Mouse (Mus musculus) stomach, postnatal 0 days (tissue): ENCODE data around the gene Metrn. TPM values are rescaled to one million over a fixed set of nuclear protein-coding genes. Genes with fewer than 3 reads are reported as not detected.

Source experiments
- ATAC-seq: fragments of 200-750 bp; cut with Nextera tagmentation; 2 replicates; pipeline ENCODE4 v1.8.0; 2017; ENCODE audit not compliant: low FRiP score, low TSS enrichment
- DNase-seq: peaks from one replicate; pipeline ENCODE4 v3.0.0-alpha.2; 2016; ENCODE audit warnings: low spot score
- H3K27ac ChIP-seq: fragments of 300-500 bp; sonication (generic); replicated peaks from 2 replicates; pipeline ENCODE4 v1.5.1; 2014; ENCODE audit warnings: mild to moderate bottlenecking, control low read depth
- H3K27me3 ChIP-seq: fragments of 300-500 bp; sonication (generic); 2 replicates; pipeline ENCODE4 v1.6.1; 2014; ENCODE audit warnings: low read length; ENCODE audit not compliant: control insufficient read depth, insufficient read depth
- H3K36me3 ChIP-seq: fragments of 300-500 bp; sonication (generic); 2 replicates; pipeline ENCODE4 v1.6.1; 2014; ENCODE audit warnings: low read length, mixed read lengths; ENCODE audit not compliant: control insufficient read depth, insufficient read depth
- H3K4me1 ChIP-seq: fragments of 300-500 bp; sonication (generic); replicated peaks from 2 replicates; pipeline ENCODE4 v1.6.1; 2014; ENCODE audit warnings: antibody characterized with exemption; ENCODE audit not compliant: control insufficient read depth, insufficient read depth
- H3K4me2 ChIP-seq: fragments of 300-500 bp; sonication (generic); replicated peaks from 2 replicates; pipeline ENCODE4 v1.6.1; 2014; ENCODE audit warnings: low read depth, mild to moderate bottlenecking, control low read depth, moderate library complexity
- H3K4me3 ChIP-seq: fragments of 300-500 bp; sonication (generic); 2 replicates; pipeline ENCODE4 v1.5.1; 2014; ENCODE audit warnings: low read depth, low read length, control low read depth
- H3K9ac ChIP-seq: fragments of 300-500 bp; sonication (generic); 2 replicates; pipeline ENCODE4 v1.6.1; 2014; ENCODE audit warnings: mild to moderate bottlenecking, low read length, control low read depth, mixed read lengths
- H3K9me3 ChIP-seq: fragments of 300-500 bp; sonication (generic); 2 replicates; pipeline ENCODE4 v1.6.1; 2016; ENCODE audit warnings: low read length; ENCODE audit not compliant: control insufficient read depth
- CTCF ChIP-seq: IDR thresholded peaks from 2 replicates; pipeline ENCODE4 v1.5.1; 2016; ENCODE audit warnings: antibody characterized with exemption, low read depth, mild to moderate bottlenecking, moderate library complexity
- EP300 ChIP-seq: optimal IDR thresholded peaks from 2 replicates; pipeline ENCODE3; 2016; ENCODE audit warnings: antibody characterized with exemption
- WGBS: fragments of 180-500 bp; shearing (Covaris S2); extraction: QIAGEN DNeasy Blood & Tissue Kit; methylation state at CpG from one replicate; pipeline ENCODE4 v1.1.7; 2014; 5-methylcytosine and 5-hydroxymethylcytosine counted together
- polyA plus RNA-seq: library from polyadenylated mRNA; unstranded; fragments of >200 nt; fragmentation: Nextera tagmentation; extraction: Ambion mirVana; gene quantifications from 2 replicates; pipeline ENCODE4 v1.2.1, GENCODE M21; 2015

The Metrn gene
- 18.7 and 19.0 TPM in 2 replicates for polyA plus RNA-seq

GRCm38 (mm10) chr17:25796951-25797369 lies at the start of gene Metrn:
Gene Metrn (minus strand): TSS chr17:25797136.
- peak; percentile 64; the same call in 1 of the 2 replicates for ATAC-seq
- no peak for TF ChIP-seq CTCF
- TF ChIP-seq EP300: no peak

GRCm38 (mm10) chr17:25844396-25844901 lies 47.5 kb upstream of the Metrn start, which contains the start of gene Rhot2:
Gene Rhot2 (minus strand): TSS chr17:25844851.
- Histone ChIP-seq H3K27ac (peak within 1 kb of the TSS; percentile 87), H3K4me2 (peak within 1 kb of the TSS; percentile 92), H3K9ac (peak within 1 kb of the TSS; percentile 86), H3K4me3 (peak within 1 kb of the TSS; percentile 83), H3K9me3 (no peaks in the 10 kb centered on the region), H3K27me3 (no peaks in the 10 kb centered on the region), H3K36me3 (peaks cover 24% of the 10 kb centered on the region), H3K4me1 (no peaks in the 10 kb centered on the region; the same call in 1 of the 2 replicates)
- DNase-seq (peak; percentile 98), ATAC-seq (peak; percentile 94)
- peak; percentile 83 for TF ChIP-seq CTCF
- TF ChIP-seq EP300: no peak
- under 1% methylated on average over 20 of the region's 21 CpGs for WGBS

More at GRCm38 (mm10) chr17:25796951-25797369, at the start of gene Metrn:
- Histone ChIP-seq H3K27ac (peak within 1 kb of the TSS; percentile 8; the same call in 1 of the 2 replicates), H3K9ac (peak within 1 kb of the TSS; percentile 66), H3K4me1 (no peaks in the 10 kb centered on the region; the same call in 1 of the 2 replicates), H3K4me2 (peak within 1 kb of the TSS; percentile 86), H3K36me3 (no peaks in the 10 kb centered on the region), H3K27me3 (no peaks in the 10 kb centered on the region), H3K9me3 (no peaks in the 10 kb centered on the region), H3K4me3 (peak within 1 kb of the TSS; percentile 75)
- WGBS: 1% methylated on average over 24 of the region's 35 CpGs
- DNase-seq: peak; percentile 87

DNA sequence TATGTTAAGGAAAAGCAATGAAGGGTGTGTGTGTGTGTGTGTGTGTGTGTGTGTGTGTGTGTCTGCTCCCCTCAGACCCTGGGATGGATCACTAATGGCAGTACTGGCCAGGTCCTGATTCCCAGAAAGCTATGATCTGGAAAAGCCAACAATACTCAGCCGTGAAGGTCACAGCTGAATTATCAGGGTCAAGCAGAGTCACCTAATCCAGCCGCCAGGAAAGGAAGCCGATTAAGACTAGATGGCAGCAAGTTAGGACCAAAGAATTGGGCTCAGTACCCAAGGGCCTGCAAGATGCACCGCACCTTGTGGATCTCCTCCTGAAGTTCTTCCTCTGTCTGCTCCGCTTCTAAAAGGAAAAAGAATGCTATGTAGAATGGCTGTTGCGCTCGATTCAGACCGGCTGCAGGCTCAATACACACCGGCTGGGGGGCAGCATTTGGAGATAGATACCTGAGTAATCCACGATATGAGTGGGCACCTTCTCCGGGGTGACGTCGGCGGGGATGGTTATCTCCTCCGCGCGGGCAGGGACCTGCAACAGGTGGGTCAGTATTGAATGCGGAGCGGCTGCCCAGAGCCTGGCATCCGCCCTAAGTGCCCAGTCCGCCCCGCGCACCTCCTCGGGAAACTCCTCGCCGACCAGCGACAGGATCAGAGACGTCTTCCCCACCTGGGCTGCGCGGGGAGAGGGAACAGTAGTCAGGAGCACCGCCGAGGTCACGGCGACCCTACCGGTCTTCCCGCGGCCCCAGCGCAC lies 46.9 kb upstream of the Metrn start:
- Histone ChIP-seq H3K27me3 (no peaks in the 10 kb centered on the region), H3K4me2 (peak overlapping the region; percentile 92), H3K27ac (peak overlapping the region; percentile 87), H3K36me3 (peaks cover 29% of the 10 kb centered on the region), H3K9ac (peak overlapping the region; percentile 86), H3K4me3 (peak overlapping the region; percentile 83), H3K4me1 (no peaks in the 10 kb centered on the region; the same call in 1 of the 2 replicates), H3K9me3 (no peaks in the 10 kb centered on the region)
- peak; percentile 24 for ATAC-seq
- no peak for DNase-seq
- WGBS: 2% methylated on average over 32 of the region's 38 CpGs
- no peak for TF ChIP-seq EP300
- TF ChIP-seq CTCF: no peak

DNA sequence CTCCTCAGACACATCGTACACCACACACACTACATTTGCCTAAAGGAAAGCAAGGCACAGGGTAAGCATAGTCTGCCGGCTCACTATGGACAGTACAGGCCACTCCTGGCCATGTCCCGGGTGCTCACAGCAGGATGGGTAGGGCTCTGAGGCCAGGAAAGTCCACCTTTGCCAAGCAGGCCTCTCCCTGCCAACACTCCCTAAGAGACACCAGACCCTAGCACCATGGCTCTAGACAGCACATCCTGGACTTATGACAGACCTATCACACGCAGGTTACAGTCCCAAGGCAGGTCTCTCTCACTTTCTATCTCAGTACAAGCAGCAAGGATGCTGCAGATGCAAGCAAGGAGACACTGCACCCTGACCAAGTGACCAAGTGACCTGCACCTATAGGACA lies 46.2 kb upstream of the Metrn start:
- peak overlapping the region; percentile 86 for H3K9ac ChIP-seq
- DNase-seq: no peak
- H3K4me1 ChIP-seq: no peaks in the 10 kb centered on the region; the same call in 1 of the 2 replicates
- 78% methylated on average over 4 of the region's 4 CpGs for WGBS
- H3K4me2 ChIP-seq: peak overlapping the region; percentile 20
- no peak for ATAC-seq
- H3K36me3 ChIP-seq: peaks cover 29% of the 10 kb centered on the region
- peak overlapping the region; percentile 83 for H3K4me3 ChIP-seq
- H3K27me3 ChIP-seq: no peaks in the 10 kb centered on the region
- TF ChIP-seq EP300 (no peak), CTCF (no peak)
- no peaks in the 10 kb centered on the region for H3K9me3 ChIP-seq
- no peak overlapping the region for H3K27ac ChIP-seq

- H3K4me2 ChIP-seq: no peak overlapping the region
- H3K27me3 ChIP-seq: no peaks in the 10 kb centered on the region
- H3K9me3 ChIP-seq: no peaks in the 10 kb centered on the region
- no peak overlapping the region for H3K4me3 ChIP-seq
- H3K36me3 ChIP-seq: peaks cover 33% of the 10 kb centered on the region
- H3K4me1 ChIP-seq: no peaks in the 10 kb centered on the region; the same call in 1 of the 2 replicates
- H3K9ac ChIP-seq: no peak overlapping the region
- H3K27ac ChIP-seq: no peak overlapping the region
- 82% methylated on average over 3 of the region's 3 CpGs for whole genome bisulfite sequencing
- TF ChIP-seq CTCF (no peak), EP300 (no peak)
- DNase-seq (no peak), ATAC-seq (no peak)
Observed at GRCm38 (mm10) chr17:25842509-25842908, 45.6 kb upstream of the Metrn start.
